Mouse (Mus musculus): Measurements from ENCODE around the gene Tnfsf14. TPM values are rescaled to one million over a fixed set of nuclear protein-coding genes. Genes with fewer than 3 reads are reported as not detected.

Gene Tnfsf14
- polyA plus RNA-seq, 2 experiments = 0.20 TPM; not detected in 1

DNA sequence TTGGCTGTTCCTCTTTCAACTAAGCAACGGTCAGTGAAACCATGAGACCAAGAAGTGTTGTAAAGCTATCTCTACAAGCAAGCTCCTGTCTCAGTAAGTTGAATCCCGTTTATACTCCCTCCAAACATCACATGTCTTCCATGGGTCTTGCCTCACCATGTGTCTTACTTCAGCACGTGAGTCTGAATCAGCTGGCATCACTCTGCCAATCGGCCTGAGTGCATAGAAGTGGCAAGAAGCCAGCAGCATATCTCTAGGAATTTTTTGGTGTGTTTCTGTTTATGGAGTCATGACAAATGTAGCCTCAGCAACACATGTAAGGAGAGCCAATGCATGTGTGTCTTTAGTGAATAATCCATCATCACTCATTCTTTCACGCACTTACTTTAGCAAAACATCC is 21.6 kb downstream of the Tnfsf14 start:
- Histone ChIP-seq H3K27me3 (ENCODE audit: control insufficient read depth, insufficient read depth, low read length) (no peaks in the 10 kb centered on the region), H3K9ac (ENCODE audit: low read depth, low read length, severe bottlenecking) (no peak overlapping the region), H3K4me2 (replicated peaks; ENCODE audit: low read depth, low read length, severe bottlenecking) (no peak overlapping the region), H3K36me3 (ENCODE audit: control insufficient read depth, insufficient read depth, low read length) (no peaks in the 10 kb centered on the region), H3K9me3 (ENCODE audit: control insufficient read depth, low read length) (no peaks in the 10 kb centered on the region), H3K4me1 (ENCODE audit: control insufficient read depth, insufficient read depth, low read length) (no peaks in the 10 kb centered on the region), H3K27ac (replicated peaks; ENCODE audit: low read depth, low read length) (no peak overlapping the region), H3K4me3 (replicated peaks; ENCODE audit: low read length) (no peak overlapping the region)
- TF ChIP-seq POLR2A (IDR thresholded peaks at IDR 0.05; ENCODE audit: borderline replicate concordance, extremely low read depth, insufficient read depth, insufficient read length) = no peak
- 79% methylated on average over 5 of the region's 5 CpGs for WGBS
- DNase-seq (ENCODE audit: low spot score) = no peak
- no peak for ATAC-seq (ENCODE audit: low FRiP score, low read depth)

DNA sequence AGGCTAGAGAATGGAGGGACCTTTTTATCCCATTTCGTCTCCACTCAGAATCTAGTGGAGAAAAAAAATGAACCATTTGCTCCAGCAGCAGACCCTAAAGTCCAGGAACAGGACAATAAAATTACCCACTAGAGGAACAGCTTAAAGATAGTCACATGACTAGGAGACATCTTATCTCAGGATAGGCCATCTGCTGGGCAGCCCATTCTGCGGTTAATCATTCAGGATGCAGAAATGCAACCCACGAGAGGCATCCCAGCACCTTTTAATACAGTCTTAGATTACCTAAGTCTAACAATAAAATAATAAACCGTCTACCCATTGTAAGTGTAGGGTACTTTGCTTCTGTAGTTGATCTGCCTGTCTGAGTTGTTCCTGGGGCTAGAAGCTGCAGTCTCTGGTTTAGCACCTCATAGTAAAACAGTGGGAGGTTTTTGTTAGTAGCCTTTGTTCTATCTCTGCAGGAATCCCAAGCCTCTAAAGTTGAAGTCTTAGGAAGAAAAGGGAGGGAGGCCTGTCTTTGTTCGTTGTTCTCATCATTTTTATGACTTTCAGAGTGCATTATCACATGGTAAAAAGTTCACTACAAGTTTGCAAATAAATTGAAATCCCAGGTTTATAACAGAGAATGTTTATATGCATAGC is 23.2 kb downstream of the Tnfsf14 start:
- Histone ChIP-seq H3K27me3 (ENCODE audit: control insufficient read depth, insufficient read depth, low read length) (no peaks in the 10 kb centered on the region), H3K4me3 (replicated peaks; ENCODE audit: low read length) (no peak overlapping the region), H3K9me3 (ENCODE audit: control insufficient read depth, low read length) (no peaks in the 10 kb centered on the region), H3K27ac (replicated peaks; ENCODE audit: low read depth, low read length) (no peak overlapping the region), H3K4me1 (ENCODE audit: control insufficient read depth, insufficient read depth, low read length) (no peaks in the 10 kb centered on the region), H3K4me2 (replicated peaks; ENCODE audit: low read depth, low read length, severe bottlenecking) (no peak overlapping the region), H3K36me3 (ENCODE audit: control insufficient read depth, insufficient read depth, low read length) (no peaks in the 10 kb centered on the region), H3K9ac (ENCODE audit: low read depth, low read length, severe bottlenecking) (no peak overlapping the region)
- WGBS = 53% methylated on average over 5 of the region's 5 CpGs
- no peak for TF ChIP-seq POLR2A (IDR thresholded peaks at IDR 0.05; ENCODE audit: borderline replicate concordance, extremely low read depth, insufficient read depth, insufficient read length)
- ATAC-seq (ENCODE audit: low FRiP score, low read depth) (no peak), DNase-seq (ENCODE audit: low spot score) (no peak)

DNA sequence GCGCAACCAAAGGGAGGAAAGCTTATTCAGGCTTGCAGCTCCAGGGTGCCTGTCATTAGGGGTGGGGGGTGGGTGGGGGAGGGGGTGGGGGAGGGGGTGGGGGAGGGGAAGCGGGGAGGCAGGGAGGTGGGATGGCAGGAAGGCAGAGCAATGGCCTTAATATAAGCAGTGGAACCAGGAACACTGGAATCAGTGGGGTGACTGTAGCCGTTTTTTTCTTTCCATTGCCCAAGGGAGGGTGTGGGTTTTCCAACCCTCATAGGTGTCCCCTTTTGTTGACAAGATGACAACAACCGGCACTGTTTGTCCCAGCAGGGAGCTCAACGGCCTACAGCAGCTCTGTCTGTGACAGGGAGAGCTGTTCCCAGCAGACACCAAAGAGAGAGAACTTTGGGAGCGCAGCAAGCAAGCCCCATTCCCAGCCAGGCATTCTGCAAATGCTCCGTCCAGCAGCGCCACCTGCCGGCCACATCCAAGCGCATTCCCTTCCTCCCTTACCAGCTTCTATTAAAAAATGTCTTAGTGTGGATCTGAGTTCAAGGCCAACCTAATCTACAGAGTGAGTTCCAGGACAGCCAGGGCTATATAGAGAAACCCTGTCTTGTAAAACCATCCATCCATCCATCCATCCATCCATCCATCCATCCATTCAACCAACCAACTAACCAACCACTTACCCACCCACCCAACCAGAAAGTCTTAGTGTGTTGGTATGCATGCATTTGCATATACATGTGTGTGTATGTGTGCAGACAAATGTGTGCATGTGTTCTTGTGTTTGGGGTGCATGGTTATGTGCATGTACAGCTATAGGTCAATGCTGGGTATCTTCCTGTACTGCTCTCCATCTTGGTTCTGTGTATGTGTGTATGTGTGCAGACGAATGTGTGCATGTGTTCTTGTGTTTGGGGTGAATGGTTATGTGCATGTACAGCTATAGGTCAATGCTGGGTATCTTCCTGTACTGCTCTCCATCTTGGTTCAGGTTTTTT is 26.9 kb downstream of the Tnfsf14 start:
- peak; percentile 88 for DNase-seq (ENCODE audit: low spot score)
- no peak overlapping the region for H3K4me2 ChIP-seq (replicated peaks; ENCODE audit: low read depth, low read length, severe bottlenecking)
- TF ChIP-seq POLR2A (IDR thresholded peaks at IDR 0.05; ENCODE audit: borderline replicate concordance, extremely low read depth, insufficient read depth, insufficient read length) = no peak
- no peak overlapping the region for H3K4me3 ChIP-seq (replicated peaks; ENCODE audit: low read length)
- 11% methylated on average over 11 of the region's 11 CpGs for WGBS
- H3K4me1 ChIP-seq (ENCODE audit: control insufficient read depth, insufficient read depth, low read length) = no peaks in the 10 kb centered on the region
- no peaks in the 10 kb centered on the region for H3K36me3 ChIP-seq (ENCODE audit: control insufficient read depth, insufficient read depth, low read length)
- no peaks in the 10 kb centered on the region for H3K27me3 ChIP-seq (ENCODE audit: control insufficient read depth, insufficient read depth, low read length)
- no peak overlapping the region for H3K9ac ChIP-seq (ENCODE audit: low read depth, low read length, severe bottlenecking)
- no peak overlapping the region for H3K27ac ChIP-seq (replicated peaks; ENCODE audit: low read depth, low read length)
- peak; percentile 76; the same call in 1 of the 2 replicates for ATAC-seq (ENCODE audit: low FRiP score, low read depth)
- no peaks in the 10 kb centered on the region for H3K9me3 ChIP-seq (ENCODE audit: control insufficient read depth, low read length)

DNA sequence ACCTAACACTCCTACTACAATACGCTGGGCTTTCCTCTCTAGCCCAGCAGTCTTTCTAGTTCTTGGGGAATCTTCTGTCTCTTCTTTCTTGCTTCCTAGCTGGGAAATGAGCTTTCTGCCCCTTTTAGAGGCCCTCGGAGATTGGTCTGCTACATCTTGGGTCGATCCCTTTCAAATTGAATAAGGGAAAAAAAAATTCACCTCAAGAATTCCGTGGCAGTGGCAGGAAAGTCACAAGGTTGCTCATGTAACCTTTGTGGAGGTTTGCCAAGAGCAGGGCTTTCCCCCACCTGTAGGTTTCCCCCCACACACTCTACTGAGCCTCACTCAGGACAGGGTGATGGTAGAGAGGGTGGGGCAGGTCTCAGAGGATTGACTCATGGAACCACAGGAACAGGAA is 40.2 kb downstream of the Tnfsf14 start:
- H3K27ac ChIP-seq (replicated peaks; ENCODE audit: low read depth, low read length) = no peak overlapping the region
- H3K4me3 ChIP-seq (replicated peaks; ENCODE audit: low read length) = no peak overlapping the region
- no peak for ATAC-seq (ENCODE audit: low FRiP score, low read depth)
- no peaks in the 10 kb centered on the region for H3K9me3 ChIP-seq (ENCODE audit: control insufficient read depth, low read length)
- DNase-seq (ENCODE audit: low spot score) = no peak
- TF ChIP-seq POLR2A (IDR thresholded peaks at IDR 0.05; ENCODE audit: borderline replicate concordance, extremely low read depth, insufficient read depth, insufficient read length) = no peak
- H3K4me2 ChIP-seq (replicated peaks; ENCODE audit: low read depth, low read length, severe bottlenecking) = no peak overlapping the region
- peaks cover 16% of the 10 kb centered on the region for H3K27me3 ChIP-seq (ENCODE audit: control insufficient read depth, insufficient read depth, low read length)
- H3K36me3 ChIP-seq (ENCODE audit: control insufficient read depth, insufficient read depth, low read length) = no peaks in the 10 kb centered on the region
- WGBS = 85% methylated on average over 4 of the region's 4 CpGs
- H3K9ac ChIP-seq (ENCODE audit: low read depth, low read length, severe bottlenecking) = no peak overlapping the region
- H3K4me1 ChIP-seq (ENCODE audit: control insufficient read depth, insufficient read depth, low read length) = no peaks in the 10 kb centered on the region

- 93% methylated on average over 6 of the region's 6 CpGs for WGBS
- Histone ChIP-seq H3K9ac (ENCODE audit: low read depth, low read length, severe bottlenecking) (no peak overlapping the region), H3K9me3 (ENCODE audit: control insufficient read depth, low read length) (no peaks in the 10 kb centered on the region), H3K27me3 (ENCODE audit: control insufficient read depth, insufficient read depth, low read length) (peaks cover 24% of the 10 kb centered on the region), H3K4me2 (replicated peaks; ENCODE audit: low read depth, low read length, severe bottlenecking) (no peak overlapping the region), H3K4me3 (replicated peaks; ENCODE audit: low read length) (no peak overlapping the region), H3K4me1 (ENCODE audit: control insufficient read depth, insufficient read depth, low read length) (no peaks in the 10 kb centered on the region), H3K27ac (replicated peaks; ENCODE audit: low read depth, low read length) (no peak overlapping the region), H3K36me3 (ENCODE audit: control insufficient read depth, insufficient read depth, low read length) (no peaks in the 10 kb centered on the region)
- no peak for DNase-seq (ENCODE audit: low spot score)
- ATAC-seq (ENCODE audit: low FRiP score, low read depth) = no peak
- TF ChIP-seq POLR2A (IDR thresholded peaks at IDR 0.05; ENCODE audit: borderline replicate concordance, extremely low read depth, insufficient read depth, insufficient read length) = no peak
These were observed 41.0 kb downstream of the Tnfsf14 start for GRCm38 (mm10) chr17:57153006-57153405.
